Mouse (Mus musculus): Measurements from ENCODE around the gene Colec11. TPM values are rescaled to one million over a fixed set of nuclear protein-coding genes. Genes with fewer than 3 reads are reported as not detected.

The Colec11 gene
- total and polyA plus RNA-seq, 3 experiments = 0.54 to 0.74 TPM; not detected in 1

Other genes starting within 250 kb of the Colec11 start
- not detected in 2 replicates for gene Dcdc2c, start 71.0 kb downstream of the Colec11 start, total RNA-seq (2012; rRNA removed)
- gene Dcdc2c, start 71.0 kb downstream of the Colec11 start, polyA plus RNA-seq (2012; ENCODE audit: insufficient read depth in 1 of 2, insufficient read length in 2 of 2, low read depth in 1 of 2, low replicate concordance in 2 of 2, missing spikeins in 1 of 2) = under 1 TPM in 1 of 2 experiments, not detected in 1; 0.06 TPM
- gene Allc, start 40.9 kb downstream of the Colec11 start, total RNA-seq (2012; rRNA removed) = 0.42 and 0.85 TPM in 2 replicates
- 1 to 10 TPM in 1 of 2 experiments, not detected in 1; 2.2 TPM for gene Allc, start 40.9 kb downstream of the Colec11 start, polyA plus RNA-seq (2012; ENCODE audit: insufficient read depth in 1 of 2, insufficient read length in 2 of 2, low read depth in 1 of 2, low replicate concordance in 2 of 2, missing spikeins in 1 of 2)
- 2,384 and 2,439 TPM in 2 replicates for gene Rps7, start 12.6 kb upstream of the Colec11 start, total RNA-seq (2012; rRNA removed)
- gene Rps7, start 12.6 kb upstream of the Colec11 start, polyA plus RNA-seq (2012; ENCODE audit: insufficient read depth in 1 of 2, insufficient read length in 2 of 2, low read depth in 1 of 2, low replicate concordance in 2 of 2, missing spikeins in 1 of 2) = 100 to 1,000 TPM; 300 to 476 TPM
- gene Rnaseh1, start 26.2 kb upstream of the Colec11 start, total RNA-seq (2012; rRNA removed) = 39.0 and 47.9 TPM in 2 replicates
- 10 to 100 TPM in 1 of 2 experiments, not detected in 1; 36.5 TPM for gene Rnaseh1, start 26.2 kb upstream of the Colec11 start, polyA plus RNA-seq (2012; ENCODE audit: insufficient read depth in 1 of 2, insufficient read length in 2 of 2, low read depth in 1 of 2, low replicate concordance in 2 of 2, missing spikeins in 1 of 2)
- gene Adi1, start 51.9 kb upstream of the Colec11 start, total RNA-seq (2012; rRNA removed) = 18.1 and 22.1 TPM in 2 replicates
- 10 to 100 TPM in 1 of 2 experiments, not detected in 1; 54.8 TPM for gene Adi1, start 51.9 kb upstream of the Colec11 start, polyA plus RNA-seq (2012; ENCODE audit: insufficient read depth in 1 of 2, insufficient read length in 2 of 2, low read depth in 1 of 2, low replicate concordance in 2 of 2, missing spikeins in 1 of 2)
- gene Trappc12, start 127.1 kb upstream of the Colec11 start, total RNA-seq (2012; rRNA removed) = 29.4 and 31.1 TPM in 2 replicates
- 10 to 100 TPM in 1 of 2 experiments, not detected in 1; 35.1 TPM for gene Trappc12, start 127.1 kb upstream of the Colec11 start, polyA plus RNA-seq (2012; ENCODE audit: insufficient read depth in 1 of 2, insufficient read length in 2 of 2, low read depth in 1 of 2, low replicate concordance in 2 of 2, missing spikeins in 1 of 2)
- 40.7 and 45.8 TPM in 2 replicates for gene Eipr1, start 128.4 kb upstream of the Colec11 start, total RNA-seq (2012; rRNA removed)
- 10 to 100 TPM in 1 of 2 experiments, not detected in 1; 51.5 TPM for gene Eipr1, start 128.4 kb upstream of the Colec11 start, polyA plus RNA-seq (2012; ENCODE audit: insufficient read depth in 1 of 2, insufficient read length in 2 of 2, low read depth in 1 of 2, low replicate concordance in 2 of 2, missing spikeins in 1 of 2)